Mouse (Mus musculus) E14TG2a.4 (cell line): Measurements from ENCODE around the gene Bud13.
A peak's percentile ranks its signal among the peaks of the same experiment; 100 is the strongest.

Experiments used
- H3K27me3 ChIP-seq: 2 replicates; pipeline ENCODE4 v1.6.1; 2014; ENCODE audit warnings: low read length, control low read depth; ENCODE audit not compliant: insufficient read depth
- H3K36me3 ChIP-seq: 2 replicates; pipeline ENCODE4 v1.6.1; 2014; ENCODE audit warnings: low read length, control low read depth; ENCODE audit not compliant: insufficient read depth
- H3K4me1 ChIP-seq: replicated peaks from 2 replicates; pipeline ENCODE4 v1.6.1; 2014; ENCODE audit warnings: low read depth, low read length, control low read depth
- H3K4me3 ChIP-seq: replicated peaks from 2 replicates; pipeline ENCODE4 v1.5.1; 2014; ENCODE audit warnings: mild to moderate bottlenecking, low read length
- H3K9me3 ChIP-seq: 2 replicates; pipeline ENCODE4 v1.6.1; 2014; ENCODE audit warnings: low read length, control low read depth
- CTCF ChIP-seq: conservative IDR thresholded peaks from 2 replicates; pipeline ENCODE4 v1.5.1; 2014; ENCODE audit warnings: low read length
- NANOG ChIP-seq: IDR thresholded peaks from 2 replicates; pipeline ENCODE4 v1.6.1; 2014; ENCODE audit warnings: borderline replicate concordance, low read length, mixed read lengths
- POU5F1 ChIP-seq: IDR thresholded peaks from 2 replicates; pipeline ENCODE4 v1.6.1; 2014; ENCODE audit warnings: low read length, borderline replicate concordance

The Bud13 gene

GRCm38 (mm10) chr9:46246752-46247324 lies 36.0 kb upstream of the Bud13 start:
- no peaks in the 10 kb centered on the region for H3K9me3 ChIP-seq
- peaks cover 8% of the 10 kb centered on the region; the same call in 1 of the 2 replicates for H3K27me3 ChIP-seq
- no peaks in the 10 kb centered on the region for H3K36me3 ChIP-seq
- TF ChIP-seq NANOG (no peak), CTCF (peak; percentile 37; the same call in 1 of the 2 replicates)
- peaks cover 16% of the 10 kb centered on the region; the same call in 1 of the 2 replicates for H3K4me1 ChIP-seq
- H3K4me3 ChIP-seq, result no peak overlapping the region

GRCm38 (mm10) chr9:46256177-46256576 lies 26.6 kb upstream of the Bud13 start:
- Histone ChIP-seq H3K36me3 (no peaks in the 10 kb centered on the region), H3K27me3 (no peaks in the 10 kb centered on the region), H3K4me1 (peaks cover 12% of the 10 kb centered on the region), H3K4me3 (no peak overlapping the region), H3K9me3 (no peaks in the 10 kb centered on the region)
- TF ChIP-seq NANOG (no peak), POU5F1 (no peak), CTCF (no peak)

GRCm38 (mm10) chr9:46256658-46257385 lies 26.0 kb upstream of the Bud13 start:
- peaks cover 12% of the 10 kb centered on the region for H3K4me1 ChIP-seq
- no peaks in the 10 kb centered on the region for H3K36me3 ChIP-seq
- H3K27me3 ChIP-seq, result no peaks in the 10 kb centered on the region
- TF ChIP-seq NANOG, result no peak
- peak overlapping the region; percentile 32 for H3K4me3 ChIP-seq
- no peaks in the 10 kb centered on the region for H3K9me3 ChIP-seq

- TF ChIP-seq POU5F1 (no peak), CTCF (no peak), NANOG (no peak)
- H3K36me3 ChIP-seq, result no peaks in the 10 kb centered on the region
- H3K4me1 ChIP-seq, result peaks cover 12% of the 10 kb centered on the region
- H3K4me3 ChIP-seq, result peak overlapping the region; percentile 32
- no peaks in the 10 kb centered on the region for H3K9me3 ChIP-seq
- no peaks in the 10 kb centered on the region for H3K27me3 ChIP-seq
Measured at GRCm38 (mm10) chr9:46257546-46257945, 25.3 kb upstream of the Bud13 start.

DNA sequence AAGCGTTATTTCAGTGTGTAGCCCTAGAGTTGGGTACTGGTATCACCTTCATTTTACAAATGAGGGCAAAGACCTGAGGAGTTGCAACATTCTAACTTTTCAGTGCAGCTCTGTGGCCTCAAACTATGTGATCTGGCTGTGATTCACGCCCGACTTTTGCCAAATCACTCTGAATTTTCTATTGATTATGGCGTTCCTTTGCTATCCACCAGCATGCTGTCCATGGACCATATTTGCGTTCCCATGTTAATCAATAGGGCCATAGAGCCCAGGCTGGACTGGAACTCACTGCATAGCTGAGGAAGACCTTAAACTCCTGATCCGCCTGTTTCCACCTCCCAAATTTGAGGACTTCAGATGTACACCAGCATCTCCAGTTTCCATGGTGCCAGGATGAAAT lies 23.7 kb upstream of the Bud13 start:
- H3K9me3 ChIP-seq, result no peaks in the 10 kb centered on the region
- no peaks in the 10 kb centered on the region; the same call in 1 of the 2 replicates for H3K27me3 ChIP-seq
- TF ChIP-seq CTCF, result no peak
- TF ChIP-seq NANOG, result no peak
- no peak for TF ChIP-seq POU5F1
- H3K4me1 ChIP-seq, result peaks cover 12% of the 10 kb centered on the region
- H3K36me3 ChIP-seq, result no peaks in the 10 kb centered on the region
- H3K4me3 ChIP-seq, result no peak overlapping the region

- Histone ChIP-seq H3K9me3 (no peaks in the 10 kb centered on the region), H3K36me3 (no peaks in the 10 kb centered on the region), H3K27me3 (no peaks in the 10 kb centered on the region; the same call in 1 of the 2 replicates), H3K4me1 (peaks cover 12% of the 10 kb centered on the region), H3K4me3 (no peak overlapping the region)
- TF ChIP-seq POU5F1, result no peak
- no peak for TF ChIP-seq NANOG
- TF ChIP-seq CTCF, result no peak
Measured at GRCm38 (mm10) chr9:46261131-46261530, 21.7 kb upstream of the Bud13 start.

DNA sequence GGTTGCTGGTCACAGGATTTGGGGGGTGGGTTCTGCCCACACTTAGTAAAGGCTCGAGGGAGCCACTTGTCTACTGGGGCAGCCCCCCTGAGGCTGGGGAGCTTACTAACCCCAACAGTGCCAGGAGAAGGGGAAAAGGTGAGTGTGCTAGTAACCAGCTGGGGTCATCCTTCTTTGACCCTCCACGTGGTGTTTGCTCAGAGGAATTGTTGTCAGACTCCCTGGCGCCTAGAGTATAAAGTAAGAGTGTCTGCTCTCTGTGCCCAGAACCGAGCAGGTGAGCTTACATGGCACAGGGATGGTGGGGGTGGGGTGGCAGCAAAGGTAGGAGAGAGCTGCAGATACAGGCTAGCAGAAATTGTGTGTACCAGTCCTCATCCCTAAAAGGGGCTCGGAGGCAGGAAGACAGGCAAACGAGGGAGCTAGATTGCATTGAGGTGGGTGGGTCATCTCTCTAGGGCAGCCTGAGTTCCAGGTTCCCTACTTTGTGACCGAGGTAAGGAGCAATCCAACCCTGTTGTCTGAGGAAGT lies 14.4 kb upstream of the Bud13 start, which contains the start of gene Apoa5:
Gene Apoa5, plus strand, starts transcription at position 291 of the 531 bp plus-strand sequence.
- Histone ChIP-seq H3K27me3 (peaks cover 44% of the 10 kb centered on the region), H3K4me3 (no peak within 1 kb of the TSS), H3K36me3 (no peaks in the 10 kb centered on the region), H3K4me1 (peaks cover 26% of the 10 kb centered on the region), H3K9me3 (no peaks in the 10 kb centered on the region)
- TF ChIP-seq NANOG (no peak), CTCF (no peak), POU5F1 (no peak)

DNA sequence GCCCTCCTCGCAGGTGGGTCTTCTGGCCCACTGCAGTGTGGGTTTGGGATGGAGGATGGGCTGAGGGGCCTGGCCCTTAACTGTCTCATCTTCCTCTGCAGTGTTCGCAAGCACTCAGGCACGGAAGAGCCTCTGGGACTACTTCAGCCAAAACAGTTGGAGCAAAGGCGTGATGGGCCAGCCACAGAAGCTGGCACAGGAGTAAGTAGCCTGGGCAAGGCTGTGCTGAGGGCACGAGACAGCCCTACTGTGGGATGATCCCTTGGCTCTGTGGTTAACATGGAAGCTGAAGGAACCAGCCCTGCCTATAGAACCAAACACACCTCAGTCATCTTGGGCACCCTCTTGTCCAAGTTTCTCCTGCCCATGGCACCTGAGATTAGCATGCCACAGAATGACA lies 13.7 kb upstream of the Bud13 start:
- no peak overlapping the region for H3K4me3 ChIP-seq
- no peak for TF ChIP-seq POU5F1
- TF ChIP-seq NANOG, result no peak
- no peak for TF ChIP-seq CTCF
- H3K9me3 ChIP-seq, result no peaks in the 10 kb centered on the region
- H3K36me3 ChIP-seq, result no peaks in the 10 kb centered on the region
- H3K4me1 ChIP-seq, result peaks cover 33% of the 10 kb centered on the region
- peaks cover 44% of the 10 kb centered on the region for H3K27me3 ChIP-seq

GRCm38 (mm10) chr9:46270782-46271181 lies 12.0 kb upstream of the Bud13 start:
- Histone ChIP-seq H3K9me3 (no peaks in the 10 kb centered on the region), H3K36me3 (peaks cover 16% of the 10 kb centered on the region), H3K4me1 (peaks cover 38% of the 10 kb centered on the region), H3K4me3 (peak overlapping the region; percentile 72), H3K27me3 (peaks cover 44% of the 10 kb centered on the region)
- TF ChIP-seq NANOG, result no peak
- no peak for TF ChIP-seq POU5F1
- TF ChIP-seq CTCF, result no peak
